Mouse (Mus musculus): Measurements from ENCODE around the gene Otud6a.
A peak's percentile ranks its signal among the peaks of the same experiment; 100 is the strongest.
"Not testable (repeated sequence)": the region's sequence is repeated elsewhere in the genome, so short reads cannot be mapped to it uniquely, and the experiment has no call there.

The Otud6a gene

GRCm38 (mm10) chrX:100428693-100429092 is at the start of gene Otud6a:
Gene Otud6a, plus strand, starts transcription at chrX:100429013.
- DNase-seq (ENCODE audit: low read depth, low spot score), result no peak

- DNase-seq (ENCODE audit: low read depth, low spot score), result peak; percentile 16
Observed at GRCm38 (mm10) chrX:100389887-100390286, 38.9 kb upstream of the Otud6a start.

- DNase-seq (ENCODE audit: low read depth, low spot score), result no peak
Observed at GRCm38 (mm10) chrX:100392304-100392703, 36.5 kb upstream of the Otud6a start.

- DNase-seq (ENCODE audit: low read depth, low spot score), result no peak
Observed at GRCm38 (mm10) chrX:100394223-100394861, 34.5 kb upstream of the Otud6a start.

- no peak for DNase-seq (ENCODE audit: low read depth, low spot score)
Observed at GRCm38 (mm10) chrX:100395026-100395425, 33.8 kb upstream of the Otud6a start.

GRCm38 (mm10) chrX:100400900-100401299 is 27.9 kb upstream of the Otud6a start:
- no peak for DNase-seq (ENCODE audit: low read depth, low spot score)

- DNase-seq (ENCODE audit: low read depth, low spot score), result no peak
Observed at GRCm38 (mm10) chrX:100401657-100402056, 27.2 kb upstream of the Otud6a start.

GRCm38 (mm10) chrX:100409245-100409644 is 19.6 kb upstream of the Otud6a start:
- DNase-seq (ENCODE audit: low read depth, low spot score), result no peak

GRCm38 (mm10) chrX:100432311-100432710 is 3.5 kb downstream of the Otud6a start:
- no peak for DNase-seq (ENCODE audit: low read depth, low spot score)

- DNase-seq (ENCODE audit: low read depth, low spot score), result not testable (repeated sequence)
Observed at GRCm38 (mm10) chrX:100442617-100443016, 13.8 kb downstream of the Otud6a start, which contains the start of gene Awat2. Gene Awat2, minus strand, starts transcription at chrX:100442717.

GRCm38 (mm10) chrX:100443532-100443931 is 14.7 kb downstream of the Otud6a start:
- DNase-seq (ENCODE audit: low read depth, low spot score), result no peak

GRCm38 (mm10) chrX:100468047-100468446 is 39.2 kb downstream of the Otud6a start:
- DNase-seq (ENCODE audit: low read depth, low spot score), result no peak

GRCm38 (mm10) chrX:100470126-100470525 is 41.3 kb downstream of the Otud6a start:
- no peak for DNase-seq (ENCODE audit: low read depth, low spot score)

GRCm38 (mm10) chrX:100471491-100471890 is 42.7 kb downstream of the Otud6a start:
- DNase-seq (ENCODE audit: low read depth, low spot score), result no peak

- DNase-seq (ENCODE audit: low read depth, low spot score), result no peak
Observed at GRCm38 (mm10) chrX:100475569-100476223, 46.9 kb downstream of the Otud6a start.

Data from brain, embryonic 18.5 days (tissue).